Mouse (Mus musculus) lung, adult 2 months (tissue): ENCODE measurements around the gene Psap.

Experiments used
- CTCF ChIP-seq: fragments of 200-500 bp; IDR thresholded peaks from 2 replicates; pipeline ENCODE4 v1.5.1; 2011; ENCODE audit warnings: mild to moderate bottlenecking, low read length, control low read depth; ENCODE audit not compliant: insufficient read depth
- POLR2A ChIP-seq: fragments of 200-500 bp; IDR thresholded peaks from 2 replicates; pipeline ENCODE4 v1.6.1; 2011; ENCODE audit warnings: low read depth, mild to moderate bottlenecking, control low read depth, low read length, borderline replicate concordance; ENCODE audit errors: extremely low read depth

DNA sequence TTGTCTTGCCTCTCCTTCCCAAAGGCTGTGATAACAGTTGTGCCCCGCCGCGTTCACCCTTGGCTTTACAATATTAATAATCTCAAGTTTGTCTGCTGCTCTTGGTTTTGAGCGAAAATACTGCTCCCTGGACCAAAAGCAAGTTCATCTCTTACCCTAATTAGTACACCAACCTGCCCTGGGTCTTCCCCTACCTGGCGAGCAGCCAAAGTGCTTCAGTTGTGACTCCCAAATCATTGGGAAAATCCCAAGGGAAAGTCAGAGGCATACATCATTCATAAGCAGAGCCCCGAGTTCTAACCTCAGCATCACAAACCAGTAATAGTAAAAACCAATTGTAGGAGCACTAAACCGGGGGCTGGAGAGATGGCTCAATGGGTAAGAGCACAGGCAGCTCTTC is 31.8 kb upstream of the Psap start:
- TF ChIP-seq CTCF, result no peak
- no peak for TF ChIP-seq POLR2A
